Mouse (Mus musculus) limb, embryonic 14.5 days (tissue): ENCODE data around the gene Neto2. TPM values are rescaled to one million over a fixed set of nuclear protein-coding genes. Genes with fewer than 3 reads are reported as not detected.

Experiments
- ATAC-seq: fragments of 200-750 bp; cut with Nextera tagmentation; 2 replicates; pipeline ENCODE4 v1.8.0; 2017; ENCODE audit warnings: low read depth, moderate number of reproducible peaks, moderate TSS enrichment; ENCODE audit not compliant: low FRiP score
- DNase-seq: peaks from one replicate; pipeline ENCODE4 v3.0.0-alpha.2; 2015; ENCODE audit warnings: low spot score
- H3K27ac ChIP-seq: fragments of 300-500 bp; sonication (generic); replicated peaks from 2 replicates; pipeline ENCODE4 v1.5.1; 2014; ENCODE audit warnings: low read depth, mild to moderate bottlenecking, low read length, moderate library complexity, mixed read lengths
- H3K27me3 ChIP-seq: fragments of 300-500 bp; sonication (generic); 2 replicates; pipeline ENCODE4 v1.6.1; 2014; ENCODE audit warnings: low read length, mixed read lengths; ENCODE audit not compliant: control insufficient read depth, insufficient read depth
- H3K36me3 ChIP-seq: fragments of 300-500 bp; sonication (generic); 2 replicates; pipeline ENCODE4 v1.6.1; 2014; ENCODE audit warnings: mild to moderate bottlenecking, low read length, moderate library complexity, mixed read lengths; ENCODE audit not compliant: control insufficient read depth, insufficient read depth
- H3K4me1 ChIP-seq: fragments of 300-500 bp; sonication (generic); 2 replicates; pipeline ENCODE4 v1.6.1; 2014; ENCODE audit warnings: antibody characterized with exemption, low read length, mixed read lengths; ENCODE audit not compliant: control insufficient read depth, insufficient read depth
- H3K4me2 ChIP-seq: fragments of 300-500 bp; sonication (generic); replicated peaks from 2 replicates; pipeline ENCODE4 v1.6.1; 2014; ENCODE audit warnings: low read depth, mild to moderate bottlenecking, low read length, moderate library complexity; ENCODE audit not compliant: severe bottlenecking
- H3K4me3 ChIP-seq: fragments of 300-500 bp; sonication (generic); replicated peaks from 2 replicates; pipeline ENCODE4 v1.5.1; 2014; ENCODE audit warnings: low read length
- H3K9ac ChIP-seq: fragments of 300-500 bp; sonication (generic); 2 replicates; pipeline ENCODE4 v1.6.1; 2014; ENCODE audit warnings: mild to moderate bottlenecking, low read depth, low read length, moderate library complexity; ENCODE audit not compliant: severe bottlenecking
- H3K9me3 ChIP-seq: fragments of 300-500 bp; sonication (generic); 2 replicates; pipeline ENCODE4 v1.6.1; 2016; ENCODE audit warnings: low read length; ENCODE audit not compliant: control insufficient read depth
- POLR2A ChIP-seq: fragments of 200-500 bp; IDR thresholded peaks from 2 replicates; pipeline ENCODE4 v1.8.0; 2012; ENCODE audit warnings: inconsistent platforms, mild to moderate bottlenecking, moderate library complexity, borderline replicate concordance; ENCODE audit not compliant: insufficient read depth, insufficient read length; ENCODE audit errors: extremely low read depth
- WGBS: fragments of 180-500 bp; shearing (Covaris S2); extraction: QIAGEN DNeasy Blood & Tissue Kit; methylation state at CpG from one replicate; pipeline ENCODE4 v1.1.7; 2014; 5-methylcytosine and 5-hydroxymethylcytosine counted together
- microRNA-seq: library from miRNA; unstranded; fragments of <30 nt; microRNA quantifications from one replicate; pipeline ENCODE4, GENCODE M21; 2016
- polyA plus RNA-seq, 2 experiments: library from polyadenylated mRNA; depleted of rRNA in 1 of 2; stranded (reverse) in 1 of 2; unstranded in 1 of 2; fragments of >200 nt; fragmentation: Nextera tagmentation in 1 of 2; extraction: Ambion mirVana in 1 of 2; gene quantifications; 2 replicates each; pipeline versions ENCODE4 v1.2.1 to v1.2.3; 2012 to 2014

Neto2 gene
- polyA plus RNA-seq, 2 experiments = 7.7 to 12.3 TPM

GRCm38 (mm10) chr8:85595391-85595790 is 105.3 kb downstream of the Neto2 start:
- peak; percentile 37 for DNase-seq
- no peaks in the 10 kb centered on the region for H3K27me3 ChIP-seq
- no peaks in the 10 kb centered on the region for H3K36me3 ChIP-seq
- H3K4me3 ChIP-seq = no peak overlapping the region
- peak; percentile 44; the same call in 1 of the 2 replicates for ATAC-seq
- H3K9me3 ChIP-seq = no peaks in the 10 kb centered on the region
- no peak for TF ChIP-seq POLR2A
- no peak overlapping the region for H3K9ac ChIP-seq
- H3K4me1 ChIP-seq = no peaks in the 10 kb centered on the region
- no peak overlapping the region for H3K4me2 ChIP-seq
- 20% methylated on average over 6 of the region's 6 CpGs for WGBS
- H3K27ac ChIP-seq = no peak overlapping the region

- Histone ChIP-seq H3K9me3 (no peaks in the 10 kb centered on the region), H3K4me3 (no peak overlapping the region), H3K4me1 (no peaks in the 10 kb centered on the region), H3K4me2 (no peak overlapping the region), H3K36me3 (no peaks in the 10 kb centered on the region), H3K27ac (no peak overlapping the region), H3K9ac (no peak overlapping the region), H3K27me3 (no peaks in the 10 kb centered on the region)
- ATAC-seq = no peak
- no peak for TF ChIP-seq POLR2A
- 41% methylated on average over 3 of the region's 3 CpGs for WGBS
- no peak for DNase-seq
These were observed 105.7 kb downstream of the Neto2 start for GRCm38 (mm10) chr8:85594983-85595382.

GRCm38 (mm10) chr8:85593324-85593723 is 107.4 kb downstream of the Neto2 start:
- no peak overlapping the region for H3K27ac ChIP-seq
- no peaks in the 10 kb centered on the region for H3K27me3 ChIP-seq
- H3K4me2 ChIP-seq = no peak overlapping the region
- H3K36me3 ChIP-seq = no peaks in the 10 kb centered on the region
- ATAC-seq = no peak
- TF ChIP-seq POLR2A = no peak
- DNase-seq = no peak
- H3K9me3 ChIP-seq = no peaks in the 10 kb centered on the region
- H3K9ac ChIP-seq = no peak overlapping the region
- 76% methylated on average over 3 of the region's 3 CpGs for WGBS
- H3K4me1 ChIP-seq = no peaks in the 10 kb centered on the region
- H3K4me3 ChIP-seq = no peak overlapping the region

GRCm38 (mm10) chr8:85591532-85591931 is 109.2 kb downstream of the Neto2 start:
- H3K27me3 ChIP-seq = no peaks in the 10 kb centered on the region
- H3K9me3 ChIP-seq = no peaks in the 10 kb centered on the region
- TF ChIP-seq POLR2A = no peak
- H3K4me1 ChIP-seq = no peaks in the 10 kb centered on the region
- 56% methylated on average over 1 of the region's 1 CpGs for WGBS
- no peaks in the 10 kb centered on the region for H3K36me3 ChIP-seq
- no peak for DNase-seq
- H3K4me2 ChIP-seq = no peak overlapping the region
- H3K9ac ChIP-seq = no peak overlapping the region
- ATAC-seq = no peak
- no peak overlapping the region for H3K4me3 ChIP-seq
- no peak overlapping the region for H3K27ac ChIP-seq

GRCm38 (mm10) chr8:85590258-85590657 is 110.5 kb downstream of the Neto2 start:
- DNase-seq (no peak), ATAC-seq (no peak)
- no peak overlapping the region for H3K4me2 ChIP-seq
- no peaks in the 10 kb centered on the region for H3K36me3 ChIP-seq
- no peak overlapping the region for H3K9ac ChIP-seq
- no peaks in the 10 kb centered on the region for H3K4me1 ChIP-seq
- no peaks in the 10 kb centered on the region for H3K27me3 ChIP-seq
- no peak overlapping the region for H3K4me3 ChIP-seq
- WGBS = 40% methylated on average over 1 of the region's 1 CpGs
- no peak overlapping the region for H3K27ac ChIP-seq
- no peak for TF ChIP-seq POLR2A
- no peaks in the 10 kb centered on the region for H3K9me3 ChIP-seq

- no peak for DNase-seq
These were observed 112.1 kb downstream of the Neto2 start for GRCm38 (mm10) chr8:85588596-85588995.

More at GRCm38 (mm10) chr8:85588596-85588995, 112.1 kb downstream of the Neto2 start:
- Histone ChIP-seq H3K4me3 (no peak overlapping the region), H3K4me2 (no peak overlapping the region), H3K27me3 (no peaks in the 10 kb centered on the region), H3K9me3 (no peaks in the 10 kb centered on the region), H3K36me3 (no peaks in the 10 kb centered on the region), H3K4me1 (no peaks in the 10 kb centered on the region), H3K27ac (no peak overlapping the region), H3K9ac (no peak overlapping the region)
- TF ChIP-seq POLR2A = no peak
- no peak for ATAC-seq
- 86% methylated on average over 2 of the region's 2 CpGs for WGBS

Small RNAs within 50 kb of the gene (microRNA-seq; reads per million reads assigned to microRNA genes)
- not detected for gene Mir8109

Other genes with a start within 250 kb of the Neto2 start
- gene Gpt2, start 208.3 kb downstream of the Neto2 start, polyA plus RNA-seq (2012; rRNA removed) = 24.6 and 26.7 TPM in 2 replicates
- gene Gpt2, start 208.3 kb downstream of the Neto2 start, polyA plus RNA-seq (2014; fragmentation: Nextera tagmentation; extraction: Ambion mirVana) = 36.2 and 40.2 TPM in 2 replicates
- 44.2 and 70.9 TPM in 2 replicates for gene Dnaja2, start 145.6 kb downstream of the Neto2 start, polyA plus RNA-seq (2012; rRNA removed)
- gene Dnaja2, start 145.6 kb downstream of the Neto2 start, polyA plus RNA-seq (2014; fragmentation: Nextera tagmentation; extraction: Ambion mirVana) = 146 and 155 TPM in 2 replicates
- gene Itfg1, start 140.0 kb upstream of the Neto2 start, polyA plus RNA-seq (2012; rRNA removed) = 37.8 and 38.8 TPM in 2 replicates
- gene Itfg1, start 140.0 kb upstream of the Neto2 start, polyA plus RNA-seq (2014; fragmentation: Nextera tagmentation; extraction: Ambion mirVana) = 77.0 and 81.5 TPM in 2 replicates
- 27.6 and 30.9 TPM in 2 replicates for gene Phkb, start 140.0 kb upstream of the Neto2 start, polyA plus RNA-seq (2012; rRNA removed)
- gene Phkb, start 140.0 kb upstream of the Neto2 start, polyA plus RNA-seq (2014; fragmentation: Nextera tagmentation; extraction: Ambion mirVana) = 53.2 and 66.2 TPM in 2 replicates